Mouse (Mus musculus) left cerebral cortex, postnatal 14 days (tissue): ENCODE results near the gene Fam71b. TPM values are rescaled to one million over a fixed set of nuclear protein-coding genes. Genes with fewer than 3 reads are reported as not detected.

Source experiments
- DNase-seq, 2 experiments: peaks; one replicate each; pipeline ENCODE4 v3.0.0; 2021 to 2022; ENCODE audit warnings: low spot score in 2 of 2, mixed read lengths in 1 of 2
- intact Hi-C: fragments of 180-260 bp; cut with DNase I; formaldehyde crosslinking; loops from one replicate; pipeline ENCODE4 v1.15.1; 2025
- total RNA-seq, 2 experiments: library from RNA; stranded (reverse); gene quantifications; 2 replicates each; pipeline ENCODE4 v1.2.3; 2021

The Fam71b gene
- total RNA-seq, 2 experiments from 2014 or later = not detected

DNA sequence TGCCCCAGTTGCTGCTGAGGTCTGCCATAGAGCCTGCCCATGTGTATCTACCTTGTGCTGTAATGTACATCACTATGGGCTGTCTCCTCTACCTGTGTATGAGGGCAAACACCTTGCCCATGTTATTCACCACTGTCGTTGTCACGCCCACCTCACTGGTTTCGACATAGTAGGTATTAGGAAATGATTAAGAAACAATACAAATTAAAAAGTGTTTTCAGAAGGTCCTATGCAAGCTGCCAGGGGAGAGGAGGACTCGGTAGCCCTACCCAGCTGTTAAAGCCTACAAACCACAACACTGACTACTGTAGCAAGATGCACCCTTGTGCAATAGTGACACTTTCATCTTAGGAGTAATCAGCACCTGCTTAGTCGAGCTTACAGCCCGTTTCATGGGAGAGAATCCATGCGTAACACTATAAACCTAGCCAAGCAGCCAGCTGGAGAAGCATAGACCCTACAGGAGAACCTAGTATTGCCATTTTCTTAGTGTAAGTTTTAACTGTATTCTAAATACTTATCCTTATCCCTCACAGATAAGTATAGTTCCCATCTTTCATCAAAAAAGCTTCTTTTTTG is 16.2 kb upstream of the Fam71b start:
- intact Hi-C loops = no loop called here
- no peak for DNase-seq

DNA sequence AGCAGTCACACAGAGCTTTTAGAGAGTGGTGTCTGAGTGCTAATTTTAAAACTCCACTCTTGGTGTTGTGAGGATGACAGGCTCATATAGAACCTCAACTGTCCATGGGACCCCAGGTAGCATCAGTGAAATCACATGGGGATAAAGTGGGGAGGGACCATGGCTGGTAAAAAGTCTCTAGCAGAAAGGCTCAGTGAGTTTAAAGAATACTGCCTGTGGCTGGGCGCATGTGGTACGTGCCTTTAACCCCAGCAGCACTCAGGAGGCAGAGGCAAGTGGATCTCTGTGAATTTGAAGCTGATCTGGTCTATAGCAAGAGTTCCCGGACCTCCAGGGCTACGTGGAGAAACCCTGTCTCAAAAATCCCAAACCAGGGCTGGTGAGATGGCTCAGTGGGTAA is 13.9 kb upstream of the Fam71b start:
- intact Hi-C loops = no loop called here
- no peak for DNase-seq

DNA sequence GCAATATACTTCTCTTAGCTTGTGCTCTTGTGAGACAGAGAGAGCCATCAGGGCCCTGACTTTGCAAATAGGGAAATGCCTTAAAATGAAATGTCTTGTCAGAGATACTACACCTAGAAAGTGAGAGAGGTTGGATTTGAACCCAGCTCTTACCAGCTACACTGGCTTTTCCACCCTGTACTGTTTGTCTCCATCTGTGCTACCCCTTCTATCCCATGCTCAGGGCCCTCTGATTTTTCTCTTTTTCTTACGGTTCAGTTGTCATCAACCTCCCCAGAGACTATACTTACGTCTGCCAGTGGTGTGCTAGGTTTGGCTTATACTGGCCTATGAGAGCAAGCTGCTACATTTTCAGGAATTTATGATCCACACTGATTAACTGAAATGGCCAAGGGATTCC is 11.4 kb upstream of the Fam71b start:
- intact Hi-C loops = no loop called here
- DNase-seq = no peak

DNA sequence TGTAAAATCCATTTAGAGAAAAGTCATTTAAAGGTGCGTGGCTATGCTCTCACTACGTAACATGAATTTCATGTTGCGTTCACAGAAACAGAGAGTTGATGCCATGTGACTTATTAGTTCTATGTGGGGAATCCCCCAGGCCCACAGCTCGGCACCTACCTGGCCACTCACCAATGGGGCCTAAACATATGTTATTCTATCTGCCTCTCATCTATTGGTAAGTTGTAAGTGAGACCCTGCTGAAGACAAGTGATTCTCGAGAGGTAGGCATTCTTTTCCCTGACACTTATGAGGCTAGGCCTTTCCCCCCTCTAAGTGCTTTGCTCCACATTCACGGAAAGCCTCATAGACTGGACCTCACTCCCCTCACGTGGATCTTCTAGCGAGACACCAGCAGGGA is 9.8 kb upstream of the Fam71b start:
- intact Hi-C loops = no loop called here
- no peak for DNase-seq

DNA sequence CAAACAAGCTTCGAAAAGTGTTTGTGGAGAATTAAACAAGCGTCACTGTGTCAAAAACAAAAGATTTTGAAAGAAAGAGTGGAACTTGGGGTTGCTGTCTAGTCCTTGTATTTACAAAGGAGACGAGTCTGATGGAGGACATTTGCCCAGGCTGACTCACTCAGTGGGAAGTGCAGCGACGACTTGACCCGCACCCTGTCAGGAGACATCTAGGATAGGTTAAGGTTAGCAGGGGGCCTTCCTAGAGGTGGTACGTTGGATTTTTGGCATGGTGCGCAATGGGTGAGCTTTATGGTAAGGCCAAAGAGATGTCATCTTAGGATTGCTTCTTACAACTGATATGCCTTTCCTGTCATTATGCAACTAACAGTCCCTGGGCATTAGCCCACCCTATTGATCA is 9.3 kb upstream of the Fam71b start:
- DNase-seq = no peak
- intact Hi-C loops = no loop called here

DNA sequence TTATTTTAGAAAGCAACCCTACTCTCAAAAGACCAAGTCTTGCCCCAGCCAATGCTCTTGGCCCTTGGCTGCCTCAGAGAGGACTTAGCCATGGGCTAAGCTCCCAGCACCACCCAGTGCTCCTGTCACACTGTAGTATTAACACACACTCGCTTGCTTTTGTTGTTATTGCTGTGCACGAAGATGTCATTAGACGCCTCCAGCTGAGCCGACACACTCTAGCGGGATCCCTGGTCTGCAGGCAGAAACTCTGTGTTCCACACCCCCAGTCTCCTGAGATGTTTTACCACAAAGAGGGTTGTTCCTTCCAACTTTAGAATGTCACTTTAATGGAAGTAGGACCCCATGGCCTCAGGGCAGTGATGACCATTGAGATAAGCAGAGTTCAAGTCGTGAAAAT is 7.9 kb upstream of the Fam71b start:
- intact Hi-C loops = no loop called here
- DNase-seq = no peak

DNA sequence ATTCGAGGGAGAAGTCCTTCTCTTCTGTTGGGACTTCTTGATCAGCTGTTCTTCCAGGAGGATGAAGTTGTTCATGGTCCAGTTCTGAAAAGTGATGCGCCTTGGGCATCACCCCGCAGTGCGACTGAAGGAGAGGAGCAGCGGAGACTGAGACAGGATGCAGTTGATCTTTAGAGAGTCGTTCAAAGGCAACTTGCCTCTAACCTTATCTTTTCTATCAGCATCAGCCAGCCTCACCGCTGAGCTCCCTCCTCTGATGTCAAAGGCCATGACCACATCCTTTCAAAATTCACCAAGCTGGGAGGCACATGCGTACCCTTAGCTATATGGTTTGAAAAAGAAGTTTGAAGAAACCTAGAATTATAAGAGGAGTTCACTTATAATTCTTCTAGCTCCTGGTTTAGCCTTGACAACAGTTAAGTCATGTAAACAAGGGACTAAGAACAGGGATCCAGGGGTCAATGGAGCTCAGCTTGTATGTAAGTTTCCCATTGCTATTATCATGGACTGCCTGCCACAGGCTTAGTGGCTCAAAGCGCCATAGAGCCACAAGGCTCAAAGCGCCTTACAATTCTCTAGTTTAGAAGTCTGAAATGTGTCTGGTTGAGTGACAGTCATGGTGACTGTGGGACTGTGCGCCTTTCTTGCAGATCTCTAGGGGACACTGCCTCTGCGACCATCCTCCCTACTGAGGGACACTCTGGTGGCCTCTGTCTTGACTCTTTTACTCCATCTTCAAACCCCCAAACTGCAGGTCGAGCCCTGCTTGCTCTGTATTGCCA is 6.8 kb upstream of the Fam71b start, which contains the start of gene Itk:
TSS of gene Itk (minus strand) at position 180 of the 782 bp plus-strand sequence.
- intact Hi-C loops = no loop called here
- DNase-seq = no peak

DNA sequence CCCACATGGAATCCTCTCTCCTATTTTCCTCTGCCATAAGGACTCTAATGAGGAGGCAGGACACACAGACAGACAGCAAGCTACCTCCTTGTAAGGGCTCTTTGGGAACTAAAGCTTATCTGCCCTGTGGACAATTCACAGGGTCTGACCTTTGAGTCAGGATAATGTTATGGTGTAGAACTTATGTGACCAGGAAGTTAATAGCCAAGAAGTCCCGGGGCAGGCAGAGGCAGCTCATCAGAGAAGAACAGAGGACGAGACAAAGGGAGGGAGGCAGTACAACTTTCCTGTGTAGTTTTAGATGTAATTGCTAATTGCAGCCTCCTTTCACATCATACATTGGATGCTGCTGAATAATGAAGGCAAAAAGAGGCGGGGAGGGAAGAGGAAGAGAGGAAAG is 5.7 kb upstream of the Fam71b start:
- intact Hi-C loops = no loop called here

DNA sequence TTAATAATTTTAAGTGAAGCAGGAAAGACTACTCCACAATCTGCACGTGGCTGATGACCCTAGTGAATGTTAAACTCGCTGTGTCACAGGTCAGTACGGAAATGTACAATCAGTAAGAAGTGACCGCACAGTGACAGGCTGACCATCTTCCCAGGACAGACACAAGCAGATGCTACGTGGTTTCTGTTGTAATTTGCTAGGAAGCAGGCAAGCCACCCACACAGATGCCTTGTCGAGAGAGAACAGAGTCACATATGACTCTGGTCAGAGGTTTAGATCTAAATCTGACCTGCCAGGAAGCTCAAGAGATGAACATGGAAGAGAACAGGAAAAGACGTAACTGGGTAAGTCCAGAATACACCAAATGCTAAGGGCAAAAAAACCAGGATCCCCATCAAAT is 3.5 kb upstream of the Fam71b start:
- DNase-seq = no peak
- intact Hi-C loops = no loop called here

More for the DNA sequence above, 5.7 kb upstream of the Fam71b start:
- DNase-seq = no peak

DNA sequence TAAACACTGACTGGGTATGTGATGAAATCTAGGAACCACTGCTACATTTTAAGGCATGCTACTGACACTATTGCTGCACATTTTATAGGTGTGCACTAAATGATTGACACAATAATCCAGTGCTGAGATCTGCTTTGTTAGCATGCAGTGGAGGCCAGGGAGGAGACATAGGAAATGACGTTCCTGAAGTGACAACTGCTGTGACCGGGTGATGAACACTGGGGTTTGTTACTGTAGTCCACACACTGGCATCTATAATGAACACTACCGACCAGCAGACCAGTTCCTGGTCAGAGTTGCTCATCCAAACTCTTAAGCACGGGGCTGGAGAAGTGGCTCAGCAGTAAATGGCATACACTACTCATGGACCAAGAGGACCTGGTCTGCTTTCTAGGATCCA is 2.9 kb upstream of the Fam71b start:
- intact Hi-C loops = no loop called here
- no peak for DNase-seq

DNA sequence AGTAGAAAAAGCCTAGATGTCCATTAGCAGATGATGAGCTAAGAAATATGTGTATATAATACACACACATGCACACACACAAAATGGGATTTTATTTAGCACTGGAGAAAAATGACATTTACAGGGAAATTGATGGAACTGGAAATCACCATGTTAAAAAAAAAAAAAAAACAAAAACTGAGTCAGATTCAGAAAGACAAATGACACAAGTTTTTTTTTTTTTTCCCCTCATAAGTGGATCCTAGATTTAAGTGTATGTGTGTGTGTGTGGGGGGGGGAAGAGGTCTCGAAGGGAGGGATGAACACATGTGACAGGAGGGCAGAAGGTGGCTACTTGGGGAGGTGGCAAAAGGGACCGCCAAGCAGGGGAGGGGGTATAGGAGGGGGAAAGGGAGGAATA is 1.3 kb upstream of the Fam71b start:
- intact Hi-C loops = no loop called here
- DNase-seq = no peak

DNA sequence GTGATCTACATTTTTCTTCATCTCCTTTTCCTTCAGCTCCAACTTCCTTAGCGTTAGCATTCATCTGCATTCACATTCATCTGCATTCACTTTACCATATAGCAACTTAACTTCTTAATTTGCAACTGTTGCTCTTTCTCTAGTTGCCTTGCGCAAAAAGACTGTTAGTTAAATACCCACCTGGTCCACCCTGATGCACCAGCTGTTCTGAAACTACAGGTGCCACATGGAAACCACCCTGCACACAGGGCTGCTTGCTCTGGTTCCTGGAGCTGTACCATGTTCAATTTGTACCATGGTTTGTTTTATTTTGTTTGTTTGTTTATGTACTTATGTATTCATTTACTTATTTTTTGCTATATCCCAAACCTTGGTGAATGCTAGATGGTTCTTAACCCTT is 661 bp upstream of the Fam71b start:
- intact Hi-C loops = no loop called here
- DNase-seq = no peak

DNA sequence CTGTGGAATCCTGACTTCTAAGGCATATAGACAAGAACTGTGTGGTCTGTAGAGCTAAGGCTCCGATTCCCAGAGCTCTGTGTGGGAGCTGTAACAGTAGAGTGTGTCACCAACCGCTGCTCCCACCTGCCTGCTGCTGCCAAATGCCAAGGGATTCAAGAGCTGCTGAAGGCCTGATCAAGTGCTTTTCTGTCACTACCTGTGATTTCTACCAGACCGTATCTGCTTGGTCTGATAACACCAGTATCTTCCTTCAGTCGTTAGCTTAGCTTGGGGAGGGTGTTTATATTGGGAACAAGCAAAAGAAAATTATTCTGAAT is 461 bp downstream of the Fam71b start:
- intact Hi-C loops = no loop called here
- no peak for DNase-seq

DNA sequence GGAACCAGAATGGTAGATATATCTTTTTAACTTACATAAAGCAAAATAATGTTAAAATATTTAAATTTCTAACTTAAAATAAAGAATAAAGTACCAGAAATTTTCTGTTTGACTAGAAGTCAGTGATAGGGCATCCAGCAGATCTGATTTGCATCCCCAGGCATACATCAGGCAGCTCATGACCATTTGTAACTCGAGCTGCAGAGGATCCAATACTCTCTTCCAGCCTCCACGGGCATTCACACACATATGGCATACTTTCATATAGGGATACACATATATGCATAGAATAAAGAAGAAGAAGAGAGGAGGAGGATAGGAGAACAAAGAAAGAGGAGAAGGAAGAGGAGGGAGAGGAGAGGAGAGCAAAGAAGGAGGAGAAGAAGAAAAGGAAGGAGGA is 1.5 kb downstream of the Fam71b start:
- intact Hi-C loops = no loop called here

DNA sequence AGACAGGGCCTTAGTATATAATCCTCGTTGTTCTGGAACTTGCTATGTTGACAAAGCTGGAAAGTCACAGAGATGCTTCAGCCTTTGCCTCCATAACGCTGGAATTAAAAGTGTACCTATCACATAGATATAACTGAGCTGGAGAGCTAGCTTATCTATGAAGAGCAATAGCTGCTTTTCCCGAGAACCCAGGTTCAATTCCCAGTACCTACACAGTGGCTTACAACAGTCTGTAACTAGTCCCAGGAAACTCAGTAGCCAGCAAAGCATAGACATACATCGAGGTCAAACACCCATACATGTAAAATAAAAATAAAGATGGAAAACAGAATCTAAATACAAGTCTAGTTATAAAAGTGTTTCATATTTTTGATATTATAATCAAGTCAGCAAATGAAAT is 2.1 kb downstream of the Fam71b start:
- DNase-seq = no peak
- intact Hi-C loops = no loop called here

More for the DNA sequence above, 1.5 kb downstream of the Fam71b start:
- no peak for DNase-seq

DNA sequence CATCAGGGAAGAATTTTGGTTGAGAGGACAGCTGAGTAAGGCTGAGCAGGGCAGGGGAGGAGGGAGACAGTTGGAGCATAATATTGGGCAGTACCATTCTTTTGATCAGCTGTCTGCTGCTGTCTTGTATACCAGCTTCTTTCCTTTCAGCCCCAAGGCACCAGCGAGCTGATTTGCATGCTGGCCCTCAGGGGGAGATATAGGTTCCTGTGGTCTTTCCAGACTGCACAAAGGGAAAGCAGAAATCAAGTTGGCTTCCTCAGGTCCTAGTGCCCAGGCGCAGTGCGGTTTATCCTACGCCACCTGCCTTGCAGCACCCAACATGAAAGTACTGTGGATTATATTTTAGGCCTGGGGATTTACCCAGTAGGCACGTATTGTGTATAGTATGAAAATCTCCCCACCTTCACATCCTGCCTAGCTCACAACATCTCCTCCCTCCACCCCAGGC is 2.6 kb downstream of the Fam71b start:
- intact Hi-C loops = no loop called here
- DNase-seq = no peak

DNA sequence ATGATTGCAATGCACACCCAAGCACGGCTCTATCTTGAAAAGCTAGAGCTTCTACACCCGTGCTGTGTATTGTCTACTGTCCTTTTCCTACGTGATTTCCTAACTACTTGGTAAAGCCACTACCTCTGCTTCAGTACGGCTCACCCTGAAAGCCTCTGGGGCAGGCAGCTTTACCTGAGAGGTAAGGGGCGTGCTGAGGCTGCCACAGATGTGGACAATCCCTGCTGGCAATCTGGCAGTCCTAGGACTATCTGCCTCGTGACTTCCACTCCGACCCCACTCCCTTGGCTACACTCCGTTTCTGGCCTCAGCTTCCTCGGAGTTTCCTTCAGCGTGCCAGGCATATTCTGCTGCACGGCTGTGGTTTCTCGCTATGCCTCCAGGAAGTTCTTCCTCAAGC is 5.2 kb downstream of the Fam71b start:
- intact Hi-C loops = no loop called here
- DNase-seq = no peak

DNA sequence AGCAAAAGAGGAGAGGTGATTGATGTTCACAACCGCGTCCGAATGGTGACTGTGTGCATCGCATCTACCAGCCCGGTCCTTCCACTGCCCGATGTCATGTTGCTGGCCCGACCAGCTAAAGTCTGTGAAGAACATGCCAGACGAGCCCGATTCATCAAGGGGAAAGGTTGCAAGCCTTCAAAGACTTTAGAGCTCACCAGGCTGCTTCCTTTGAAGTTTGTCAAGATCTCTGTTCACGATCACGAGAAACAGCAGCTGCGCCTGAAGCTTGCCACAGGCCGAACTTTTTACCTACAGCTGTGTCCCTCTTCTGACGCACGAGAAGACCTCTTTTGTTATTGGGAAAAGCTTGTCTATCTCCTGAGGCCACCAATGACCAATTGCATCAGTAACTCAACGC is 8.6 kb downstream of the Fam71b start:
- intact Hi-C loops = no loop called here
- no peak for DNase-seq

DNA sequence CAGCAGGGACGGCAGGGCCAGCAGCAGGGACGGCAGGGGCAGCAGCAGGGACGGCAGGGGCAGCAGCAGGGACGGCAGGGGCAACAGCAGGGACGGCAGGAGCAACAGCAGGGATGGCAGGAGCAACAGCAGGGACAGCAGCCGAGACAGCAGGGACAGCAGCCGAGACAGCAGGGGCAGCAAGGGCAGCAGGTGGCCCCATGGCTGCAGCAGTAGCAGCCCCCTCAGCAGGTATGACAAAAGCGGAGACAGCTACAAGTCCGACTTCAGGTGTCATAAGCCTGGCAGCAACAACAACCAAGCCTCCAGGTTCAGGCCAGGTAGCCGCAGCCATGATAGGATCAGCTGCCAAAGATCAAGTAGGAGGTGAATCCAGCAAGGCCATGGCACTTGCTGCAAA is 10.4 kb downstream of the Fam71b start:
- intact Hi-C loops = no loop called here
- DNase-seq = no peak

DNA sequence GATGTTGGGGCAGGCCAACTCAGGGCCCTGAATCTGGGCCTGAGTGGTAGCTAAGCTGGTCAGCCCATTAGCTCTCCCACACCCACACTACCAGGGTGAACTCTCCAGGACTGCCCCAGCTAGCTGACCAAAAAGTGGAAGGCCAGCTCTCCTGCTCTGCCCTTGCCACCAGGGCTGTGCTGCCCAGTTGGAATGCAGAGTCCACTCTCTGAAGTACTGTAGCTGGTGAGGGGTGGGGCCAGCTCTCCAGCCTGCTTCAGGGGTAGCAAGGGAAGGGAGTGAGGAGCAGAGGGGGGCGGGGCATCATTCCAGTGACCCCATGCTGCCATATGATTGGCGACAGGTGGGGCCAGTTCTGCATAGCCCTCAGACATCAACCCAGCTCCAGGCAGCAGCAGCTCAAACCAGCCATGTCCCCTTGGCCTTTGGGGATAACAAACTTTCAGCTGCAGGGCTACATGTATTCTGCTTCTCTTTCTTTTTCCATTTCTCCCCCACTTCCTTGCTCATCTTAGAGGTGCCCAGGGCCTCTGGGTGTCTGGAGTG is 13.7 kb downstream of the Fam71b start:
- DNase-seq = no peak
- intact Hi-C loops = no loop called here

DNA sequence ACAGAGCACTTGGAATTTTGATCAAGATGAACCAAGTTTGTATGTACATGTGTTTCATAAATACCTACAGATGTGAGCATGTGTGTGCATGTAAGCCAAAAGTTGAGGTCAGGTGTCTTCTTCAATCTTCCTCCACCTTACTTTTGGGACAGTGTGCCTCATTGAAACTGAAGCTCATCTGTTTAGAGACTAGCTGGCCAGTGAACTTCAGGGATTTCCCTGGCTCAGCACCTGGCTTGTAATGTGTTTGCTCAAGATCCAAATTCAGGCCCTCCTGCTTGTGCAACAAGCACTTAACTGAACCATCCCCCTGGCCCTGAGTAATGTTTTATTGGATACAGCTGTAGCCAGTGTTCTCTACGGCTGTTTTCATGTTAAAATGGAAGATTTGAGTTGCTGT is 22.1 kb downstream of the Fam71b start:
- DNase-seq = no peak
- intact Hi-C loops = no loop called here
